Mouse (Mus musculus) megakaryocyte-erythroid progenitor cell, adult 5 weeks (primary cell): ENCODE measurements around the gene Slc22a1. TPM values are rescaled to one million over a fixed set of nuclear protein-coding genes. Genes with fewer than 3 reads are reported as not detected.

Experiments
- polyA plus RNA-seq: library from polyadenylated mRNA; stranded (reverse); fragments of >175 nt; gene quantifications from 2 replicates; pipeline ENCODE4 v1.2.3, GENCODE M21; 2012

The Slc22a1 gene
- polyA plus RNA-seq: not detected in 2 replicates

DNA sequence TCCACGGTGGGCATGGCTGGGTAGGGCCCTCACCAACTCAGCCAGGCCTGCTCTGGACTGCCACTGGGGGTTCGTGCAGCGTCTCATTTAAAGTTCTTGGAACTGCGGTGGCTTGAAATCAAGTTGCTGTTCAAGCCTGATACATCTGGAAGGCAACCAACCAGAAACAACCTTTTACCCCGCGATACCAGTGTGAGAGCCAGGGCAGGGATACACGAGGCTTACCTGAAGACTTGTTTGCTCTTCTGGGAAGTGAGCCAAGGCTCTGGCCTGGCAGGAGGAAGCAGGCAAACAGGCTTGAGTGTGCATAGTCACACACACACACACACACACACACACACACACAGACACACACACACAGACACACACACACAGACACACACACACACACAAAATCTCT is at the start of gene Slc22a1:
TSS of gene Slc22a1 (minus strand) at position 184 of the 400 bp plus-strand sequence.

Other genes starting within 250 kb of the Slc22a1 start
- 10.6 and 21.4 TPM in 2 replicates for gene Slc22a3, start 168.1 kb downstream of the Slc22a1 start, polyA plus RNA-seq
- not detected in 2 replicates for gene Slc22a2, start 91.7 kb downstream of the Slc22a1 start, polyA plus RNA-seq
- 0.89 and 1.3 TPM in 2 replicates for gene Igf2r, start 93.8 kb upstream of the Slc22a1 start, polyA plus RNA-seq
- gene Mas1, start 192.3 kb upstream of the Slc22a1 start, polyA plus RNA-seq: not detected in 2 replicates
- gene Mrgprh, start 200.2 kb upstream of the Slc22a1 start, polyA plus RNA-seq: not detected in 2 replicates
- gene Pnldc1, start 234.4 kb upstream of the Slc22a1 start, polyA plus RNA-seq: 0.12 TPM in 1 of 2 replicates, not detected in the other
- 30.8 and 34.7 TPM in 2 replicates for gene Tcp1, start 239.9 kb upstream of the Slc22a1 start, polyA plus RNA-seq
- gene Mrpl18, start 240.5 kb upstream of the Slc22a1 start, polyA plus RNA-seq: 83.5 and 85.3 TPM in 2 replicates